ENCODE assay signal across 8 mouse cellular contexts in genomic region chr12:32208951-32209350, GRCm38 (mm10). TPM values are rescaled to one million over a fixed set of nuclear protein-coding genes. Genes with fewer than 3 reads are reported as not detected.
DNase-seq lines count a peak whose midpoint lies in the region; ATAC-seq and TF ChIP-seq lines count a peak whose summit lies in the region.
"Had no signal": no experiment of that assay in that cellular context is flagged by ENCODE, and none has a peak within 500 bp of the region (broad histone marks: within the 10 kb centered on the region; RNA-seq: fewer than 3 reads in every experiment).

No protein-coding gene starts in this region.

- H3K27me3 ChIP-seq in lung, embryonic 15.5 days: no peaks in the 10 kb centered on the region
- H3K27me3 ChIP-seq in midbrain, embryonic 16.5 days (ENCODE audit: control insufficient read depth, insufficient read depth, low read depth, low read length): no peaks in the 10 kb centered on the region

- 49% methylated on average over 2 of the region's 2 CpGs for WGBS in lung, embryonic 15.5 days
- WGBS in bone marrow, adult 2 months: 4% methylated on average over 2 of the region's 2 CpGs
- WGBS in midbrain, embryonic 16.5 days: 77% methylated on average over 2 of the region's 2 CpGs

- 0 out of 2 replicates have a peak, but pooled peaks cover 4% of the 10 kb centered on the region for H3K4me1 ChIP-seq in lung, embryonic 15.5 days
- peaks cover 9% of the 10 kb centered on the region for H3K4me1 ChIP-seq in bone marrow, adult 2 months (ENCODE audit: control insufficient read depth, insufficient read depth, low read length)
- peaks cover 7% of the 10 kb centered on the region; the same call in 1 of the 2 replicates for H3K4me1 ChIP-seq in midbrain, embryonic 16.5 days (ENCODE audit: control insufficient read depth, insufficient read depth, low read length)

- DNase-seq in lung, adult 18-20 months: no peak
- peak; percentile 32 to 40 for DNase-seq in spleen, postnatal 10 days (ENCODE audit: low spot score in 2 of 2)
- no peak for DNase-seq in cerebellum, adult 11 months
- DNase-seq: gastrocnemius, postnatal 25 days had no signal

- H3K4me2 ChIP-seq in lung, embryonic 15.5 days: peak overlapping the region; percentile 51
- no peak overlapping the region for H3K4me2 ChIP-seq in midbrain, embryonic 16.5 days (ENCODE audit: low read length)

- no peak for TF ChIP-seq CTCF in bone marrow, adult 2 months (IDR thresholded peaks at IDR 0.05; ENCODE audit: control insufficient read depth, insufficient read depth, low read length)

- H3K36me3 ChIP-seq in lung, embryonic 15.5 days: no peaks in the 10 kb centered on the region
- no peaks in the 10 kb centered on the region for H3K36me3 ChIP-seq in midbrain, embryonic 16.5 days (ENCODE audit: control insufficient read depth, insufficient read depth, low read length)

- no peak overlapping the region for H3K9ac ChIP-seq in lung, embryonic 15.5 days
- H3K9ac ChIP-seq in midbrain, embryonic 16.5 days (ENCODE audit: low read depth, low read length): no peak overlapping the region

- peak overlapping the region; percentile 34; the same call in 1 of the 2 replicates for H3K4me3 ChIP-seq in lung, embryonic 15.5 days
- H3K4me3 ChIP-seq in bone marrow, adult 2 months (replicated peaks; ENCODE audit: control insufficient read depth, low read depth, low read length): peak overlapping the region; percentile 67
- H3K4me3 ChIP-seq in midbrain, embryonic 16.5 days (ENCODE audit: low read depth, low read length): no peak overlapping the region

- peak overlapping the region; percentile 63 for H3K27ac ChIP-seq in lung, embryonic 15.5 days
- H3K27ac ChIP-seq in bone marrow, adult 2 months (ENCODE audit: control insufficient read depth, insufficient read depth, low read depth, low read length, poor library complexity): peak overlapping the region; percentile 95
- no peak overlapping the region for H3K27ac ChIP-seq in midbrain, embryonic 16.5 days (ENCODE audit: low read length)

- H3K9me3 ChIP-seq in lung, embryonic 15.5 days: no peaks in the 10 kb centered on the region
- H3K9me3 ChIP-seq in midbrain, embryonic 16.5 days (replicated peaks; ENCODE audit: control insufficient read depth, low read length, poor library complexity, severe bottlenecking): no peaks in the 10 kb centered on the region

- no peak for TF ChIP-seq POLR2A in bone marrow, adult 2 months (IDR thresholded peaks at IDR 0.05; ENCODE audit: borderline replicate concordance, control insufficient read depth, low read depth, low read length)

- ATAC-seq in lung, embryonic 15.5 days (ENCODE audit: borderline replicate concordance, extremely low read depth, low FRiP score, low TSS enrichment): no peak
- ATAC-seq in inflammation-experienced regulatory T-cells, adult 6 months: peak; percentile 18
- ATAC-seq in midbrain, embryonic 16.5 days: no peak

RNA-seq across cellular contexts. Expression of gene Pik3cg, which starts 0.5 kb away (rescaled TPM):
- 3.4 and 3.9 TPM in 2 replicates for polyA plus RNA-seq in lung, embryonic 15.5 days (2015; fragmentation: Nextera tagmentation; extraction: Ambion mirVana)
- polyA plus RNA-seq in bone marrow, adult 2 months (2011; ENCODE audit: insufficient read depth, insufficient read length, low replicate concordance, missing spikeins): 4.7 and 10.5 TPM in 2 replicates
- polyA plus RNA-seq in inflammation-experienced regulatory T-cells, adult 6 months (2017; shearing (Covaris generic)): 10 to 100 TPM; 22.5 to 29.8 (median 27.2) TPM
- polyA plus RNA-seq in midbrain, embryonic 16.5 days (2015; fragmentation: Nextera tagmentation; extraction: Ambion mirVana): 0.82 and 1.2 TPM in 2 replicates

Comparison
In these comparisons a context has a peak if more than half of its experiments do, and no peak if none do; other contexts are left out.
1. DNase-seq: peak in spleen, postnatal 10 days (2 of 2); none in lung, adult 18-20 months (0 of 2) and cerebellum, adult 11 months (single experiment).